Mouse (Mus musculus) cerebellum, adult 2 months (tissue): Measurements from ENCODE around the gene Tppp3. TPM values are rescaled to one million over a fixed set of nuclear protein-coding genes. Genes with fewer than 3 reads are reported as not detected.
A peak's percentile ranks its signal among the peaks of the same experiment; 100 is the strongest.

Experiments used
- DNase-seq, 2 experiments: peaks; one replicate each; pipeline ENCODE4 v3.0.0; 2021
- H3K27ac ChIP-seq: fragments of 200-500 bp; 2 replicates; pipeline ENCODE4 v1.5.1; 2012; ENCODE audit warnings: low read length, control low read depth, inconsistent platforms; ENCODE audit not compliant: insufficient read depth
- H3K27me3 ChIP-seq: fragments of 200-500 bp; 2 replicates; pipeline ENCODE4 v1.6.1; 2012; ENCODE audit warnings: inconsistent platforms, mild to moderate bottlenecking, low read length, moderate library complexity; ENCODE audit not compliant: control insufficient read depth, insufficient read depth
- H3K4me1 ChIP-seq: fragments of 200-500 bp; 2 replicates; pipeline ENCODE4 v1.6.1; 2011; ENCODE audit warnings: low read length; ENCODE audit not compliant: control insufficient read depth, insufficient read depth
- H3K4me3 ChIP-seq: fragments of 200-500 bp; replicated peaks from 2 replicates; pipeline ENCODE3; 2011; ENCODE audit warnings: mild to moderate bottlenecking, low read depth, low read length, control low read depth; ENCODE audit not compliant: insufficient read depth
- CTCF ChIP-seq: fragments of 200-500 bp; IDR thresholded peaks from 2 replicates; pipeline ENCODE4 v1.5.1; 2011; ENCODE audit warnings: low read depth, mild to moderate bottlenecking, control low read depth, low read length, moderate library complexity, borderline replicate concordance; ENCODE audit not compliant: insufficient read depth
- POLR2A ChIP-seq: fragments of 200-500 bp; IDR thresholded peaks from 2 replicates; pipeline ENCODE4 v1.6.1; 2011; ENCODE audit warnings: low read length, control low read depth, borderline replicate concordance; ENCODE audit not compliant: insufficient read depth
- WGBS: fragments of 180-500 bp; shearing (Covaris S2); methylation state at CpG from one replicate; pipeline ENCODE4 v1.1.7; 2018; 5-methylcytosine and 5-hydroxymethylcytosine counted together
- polyA plus RNA-seq: library from polyadenylated mRNA; depleted of rRNA; stranded (reverse); fragments of >200 nt; gene quantifications from 2 replicates; pipeline ENCODE4 v1.2.3, GENCODE M21; 2012

The Tppp3 gene
- polyA plus RNA-seq, 1 experiment, result 286 TPM

GRCm38 (mm10) chr8:105476161-105476560, 4.8 kb upstream of the Tppp3 start:
- Histone ChIP-seq H3K4me3 (no peak overlapping the region), H3K27ac (no peak overlapping the region), H3K27me3 (no peaks in the 10 kb centered on the region), H3K4me1 (0 out of 2 replicates have a peak, but pooled peaks cover 3% of the 10 kb centered on the region)
- TF ChIP-seq CTCF (no peak), POLR2A (no peak)
- DNase-seq, result no peak
- WGBS, result 82% methylated on average over 7 of the region's 7 CpGs

GRCm38 (mm10) chr8:105475742-105476141, 4.4 kb upstream of the Tppp3 start:
- no peak for DNase-seq
- no peak for TF ChIP-seq CTCF
- Histone ChIP-seq H3K27ac (no peak overlapping the region), H3K4me1 (0 out of 2 replicates have a peak, but pooled peaks cover 3% of the 10 kb centered on the region), H3K4me3 (no peak overlapping the region), H3K27me3 (no peaks in the 10 kb centered on the region)
- WGBS, result 87% methylated on average over 8 of the region's 8 CpGs

- Histone ChIP-seq H3K27me3 (no peaks in the 10 kb centered on the region), H3K4me1 (0 out of 2 replicates have a peak, but pooled peaks cover 3% of the 10 kb centered on the region), H3K27ac (no peak overlapping the region), H3K4me3 (no peak overlapping the region)
- whole genome bisulfite sequencing, result 62% methylated on average over 4 of the region's 4 CpGs
- DNase-seq, result no peak
- no peak for TF ChIP-seq CTCF
- TF ChIP-seq POLR2A, result no peak
Measured at GRCm38 (mm10) chr8:105475254-105475653, 3.9 kb upstream of the Tppp3 start.

- Histone ChIP-seq H3K27ac (no peak overlapping the region), H3K27me3 (no peaks in the 10 kb centered on the region), H3K4me3 (no peak overlapping the region), H3K4me1 (peaks cover 4% of the 10 kb centered on the region; the same call in 1 of the 2 replicates)
- TF ChIP-seq POLR2A, result no peak
- TF ChIP-seq CTCF, result no peak
- WGBS, result 43% methylated on average over 5 of the region's 5 CpGs
- DNase-seq, result no peak
Measured at GRCm38 (mm10) chr8:105474680-105475079, 3.4 kb upstream of the Tppp3 start.

- Histone ChIP-seq H3K4me3 (no peak overlapping the region), H3K4me1 (peaks cover 11% of the 10 kb centered on the region; the same call in 1 of the 2 replicates), H3K27ac (no peak overlapping the region), H3K27me3 (no peaks in the 10 kb centered on the region)
- DNase-seq, result no peak
- 31% methylated on average over 17 of the region's 17 CpGs for WGBS
- TF ChIP-seq POLR2A, result no peak
- no peak for TF ChIP-seq CTCF
Measured at GRCm38 (mm10) chr8:105473816-105474606, 2.7 kb upstream of the Tppp3 start.

GRCm38 (mm10) chr8:105472983-105473382, 1.7 kb upstream of the Tppp3 start:
- H3K4me3 ChIP-seq, result no peak overlapping the region
- 85% methylated on average over 9 of the region's 9 CpGs for WGBS
- no peak for TF ChIP-seq POLR2A
- TF ChIP-seq CTCF, result no peak
- no peaks in the 10 kb centered on the region for H3K27me3 ChIP-seq
- no peak for DNase-seq
- H3K4me1 ChIP-seq, result peaks cover 21% of the 10 kb centered on the region
- no peak overlapping the region for H3K27ac ChIP-seq

- WGBS, result 72% methylated on average over 23 of the region's 23 CpGs
- Histone ChIP-seq H3K4me1 (peaks cover 26% of the 10 kb centered on the region), H3K27me3 (no peaks in the 10 kb centered on the region), H3K27ac (no peak overlapping the region), H3K4me3 (no peak overlapping the region)
- DNase-seq, result no peak
- TF ChIP-seq CTCF, result no peak
Measured at GRCm38 (mm10) chr8:105472414-105472932, 1.1 kb upstream of the Tppp3 start.

GRCm38 (mm10) chr8:105470681-105471313, 529 bp downstream of the Tppp3 start:
- no peaks in the 10 kb centered on the region for H3K27me3 ChIP-seq
- H3K27ac ChIP-seq, result peak overlapping the region; percentile 90
- 9% methylated on average over 11 of the region's 11 CpGs for WGBS
- TF ChIP-seq CTCF (peak; percentile 34; the same call in 1 of the 2 replicates), POLR2A (no peak)
- DNase-seq, result no peak
- peak overlapping the region; percentile 90 for H3K4me3 ChIP-seq
- H3K4me1 ChIP-seq, result peaks cover 39% of the 10 kb centered on the region
